Mouse (Mus musculus): ENCODE measurements around the gene Gm10073. TPM values are rescaled to one million over a fixed set of nuclear protein-coding genes. Genes with fewer than 3 reads are reported as not detected.
A peak's percentile ranks its signal among the peaks of the same experiment; 100 is the strongest.
"Not testable (repeated sequence)": the region's sequence is repeated elsewhere in the genome, so short reads cannot be mapped to it uniquely, and the experiment has no call there.

The Gm10073 gene
- polyA plus RNA-seq (2017; shearing (Covaris generic)), result 100 to 1,000 TPM in 1 of 3 experiments, 10 to 100 TPM in 2; 67.0 to 101 (median 94.0) TPM

- not testable (repeated sequence) for ATAC-seq
Measured at GRCm38 (mm10) chr8:106573168-106573567, at the start of gene Gm10073. Gene Gm10073, minus strand, starts transcription at chr8:106573461.

- ATAC-seq, result peak; percentile 88
Measured at GRCm38 (mm10) chr8:106623016-106623415, 49.8 kb upstream of the Gm10073 start.

GRCm38 (mm10) chr8:106620488-106620887 lies 47.2 kb upstream of the Gm10073 start:
- ATAC-seq, result no peak

- ATAC-seq, result no peak
Measured at GRCm38 (mm10) chr8:106619549-106620245, 46.4 kb upstream of the Gm10073 start.

DNA sequence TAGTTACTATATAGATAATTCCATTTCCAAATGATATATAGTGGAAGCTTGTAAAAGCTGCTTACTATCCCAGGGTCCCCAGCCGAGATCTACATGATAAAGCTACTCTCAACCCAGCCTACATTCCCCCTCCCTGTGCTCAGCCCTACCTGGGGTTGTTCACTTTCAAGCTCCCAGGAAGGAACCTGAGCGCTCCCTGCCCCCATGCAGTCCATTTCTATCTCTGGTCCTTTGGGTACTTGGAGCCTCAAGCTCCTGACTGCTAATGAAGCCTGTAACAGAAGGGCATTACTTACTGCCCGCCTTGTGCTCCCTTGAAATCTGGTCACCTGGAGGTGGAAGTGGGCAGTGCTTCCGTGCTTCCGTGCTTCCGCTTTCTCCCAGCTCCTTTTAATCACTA lies 45.1 kb upstream of the Gm10073 start:
- ATAC-seq, result no peak

- ATAC-seq, result no peak
Measured at GRCm38 (mm10) chr8:106617865-106618264, 44.6 kb upstream of the Gm10073 start.

GRCm38 (mm10) chr8:106617196-106617595 lies 43.9 kb upstream of the Gm10073 start:
- ATAC-seq, result no peak

DNA sequence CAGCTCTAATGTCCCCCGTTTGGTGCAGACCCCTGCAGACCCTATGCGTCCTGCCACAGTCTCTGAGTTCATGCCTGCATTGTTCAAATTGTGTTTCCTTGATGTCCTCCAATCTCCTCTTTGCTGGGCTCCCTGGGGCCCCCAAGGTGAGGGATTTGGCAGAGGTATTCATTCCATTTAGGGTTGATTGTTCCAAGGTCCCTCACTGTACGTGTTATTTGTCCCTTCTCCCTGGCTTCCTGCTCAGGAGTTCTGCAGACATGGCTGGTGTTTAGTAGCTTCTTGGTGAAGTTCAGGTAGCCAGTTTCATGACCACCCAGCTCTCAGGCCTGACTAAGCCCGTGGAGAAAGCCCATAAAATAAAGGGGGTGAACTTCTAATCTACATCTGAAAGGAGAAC lies 43.4 kb upstream of the Gm10073 start:
- ATAC-seq, result no peak

- ATAC-seq, result no peak
Measured at GRCm38 (mm10) chr8:106615661-106616299, 42.5 kb upstream of the Gm10073 start.

GRCm38 (mm10) chr8:106614704-106615103 lies 41.4 kb upstream of the Gm10073 start:
- ATAC-seq, result no peak

- no peak for ATAC-seq
Measured at GRCm38 (mm10) chr8:106612047-106612446, 38.8 kb upstream of the Gm10073 start.

DNA sequence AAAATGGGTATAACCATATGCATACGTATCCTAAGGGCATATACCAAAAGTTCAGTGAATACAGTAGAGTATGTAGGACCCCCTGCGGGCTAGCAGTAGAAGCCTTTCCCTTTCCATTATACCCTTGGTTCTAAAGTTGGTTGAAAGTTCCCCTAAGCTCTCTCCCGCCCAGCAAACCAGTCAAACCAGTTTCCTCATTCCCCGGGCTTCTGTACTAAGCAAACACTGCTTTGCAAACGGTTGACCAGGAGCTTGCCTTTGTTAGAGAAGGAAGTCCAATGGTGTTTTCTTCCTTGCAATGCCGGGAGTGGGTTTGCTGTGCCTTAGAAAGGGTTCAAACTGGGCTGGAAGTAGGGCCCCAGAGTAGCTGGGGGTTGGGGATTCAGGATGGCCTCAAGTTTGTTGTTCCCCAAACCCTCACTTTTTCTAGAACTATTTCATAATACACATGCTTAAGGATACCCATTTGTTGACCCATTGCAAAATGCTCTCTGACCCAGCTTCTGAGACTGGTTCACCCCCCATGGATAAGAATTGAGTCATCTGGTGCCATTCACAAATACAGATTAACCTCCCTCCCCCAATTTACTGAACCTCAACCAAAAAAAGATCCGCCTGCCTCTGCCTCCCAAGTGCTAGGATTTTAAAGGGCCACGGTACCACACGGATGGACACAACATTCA lies 37.8 kb upstream of the Gm10073 start:
- no peak for ATAC-seq

DNA sequence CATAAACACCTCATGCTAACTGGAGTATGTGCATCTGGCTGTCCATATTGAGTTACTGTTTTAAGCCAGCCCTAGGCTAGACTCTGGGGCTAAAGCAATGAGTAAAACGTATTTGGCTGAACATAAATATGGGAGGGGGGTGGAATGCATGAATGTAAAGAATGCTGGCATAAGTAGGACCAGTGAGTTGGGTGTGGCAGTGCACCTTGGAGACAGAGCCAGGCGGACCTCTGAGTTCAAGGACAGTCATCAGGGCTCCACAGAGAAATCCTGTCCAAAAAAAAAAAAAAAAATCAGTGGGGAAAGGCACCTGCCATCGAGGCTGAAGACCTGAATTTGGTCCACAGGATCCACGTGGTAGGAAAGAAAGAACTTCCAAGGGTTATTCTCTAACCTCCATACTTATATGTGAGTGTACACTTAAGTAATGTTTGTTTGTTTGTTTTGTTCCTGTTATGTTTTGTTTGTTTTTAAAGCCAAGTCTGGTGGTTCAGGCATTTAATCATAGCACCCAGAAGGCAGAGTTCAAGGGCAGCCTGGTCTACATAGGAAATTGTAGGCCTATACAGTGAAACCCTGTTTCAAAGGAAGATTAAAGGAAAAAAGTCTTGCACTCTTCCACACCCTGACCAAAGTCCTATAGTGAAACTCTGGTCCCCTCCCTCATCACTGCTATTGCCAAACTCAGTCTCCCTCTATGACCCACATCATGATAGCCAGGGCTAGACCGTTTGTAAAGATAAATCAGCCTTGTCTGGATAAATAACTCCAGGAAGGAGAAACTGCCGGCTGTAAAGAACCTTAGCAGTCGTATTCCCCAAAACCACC lies 36.0 kb upstream of the Gm10073 start:
- no peak for ATAC-seq

DNA sequence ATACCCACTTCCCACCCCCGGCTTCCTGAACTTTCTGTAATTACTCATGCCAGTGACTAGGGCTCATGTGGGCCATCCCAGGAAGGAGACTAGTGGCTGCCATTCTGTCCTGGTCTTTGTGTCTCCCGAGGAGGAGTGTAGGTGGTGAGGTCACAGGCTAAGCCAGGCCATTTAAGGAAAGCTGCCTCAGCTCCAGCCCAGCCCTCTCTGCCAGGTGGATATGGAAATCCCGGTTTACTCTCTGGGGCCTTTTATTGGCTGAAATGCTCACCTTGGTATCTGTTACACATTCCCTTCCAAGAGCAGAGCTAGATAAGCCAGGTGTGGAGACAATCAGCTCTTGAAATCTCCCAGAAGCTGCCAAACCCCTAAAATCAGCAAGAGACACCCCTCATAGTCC lies 35.2 kb upstream of the Gm10073 start:
- no peak for ATAC-seq

DNA sequence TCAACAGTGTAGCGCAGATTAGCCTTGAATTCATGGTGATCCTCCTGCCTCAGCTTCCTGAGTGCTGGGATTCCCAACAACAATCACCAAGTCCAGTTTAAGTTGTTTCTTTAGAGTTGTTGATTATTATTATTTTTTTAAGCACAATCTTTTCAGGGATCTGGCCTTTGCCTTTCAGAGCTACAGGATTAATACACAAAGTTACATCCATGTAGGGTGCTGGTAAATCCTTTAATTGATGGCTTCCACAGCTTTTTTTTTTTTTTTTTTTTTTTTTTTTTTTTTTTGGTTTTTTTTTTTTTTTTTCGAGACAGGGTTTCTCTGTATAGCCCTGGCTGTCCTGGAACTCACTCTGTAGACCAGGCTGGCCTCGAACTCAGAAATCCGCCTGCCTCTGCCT lies 34.5 kb upstream of the Gm10073 start:
- not testable (repeated sequence) for ATAC-seq

- no peak for ATAC-seq
Measured at GRCm38 (mm10) chr8:106606601-106607145, 33.4 kb upstream of the Gm10073 start.

DNA sequence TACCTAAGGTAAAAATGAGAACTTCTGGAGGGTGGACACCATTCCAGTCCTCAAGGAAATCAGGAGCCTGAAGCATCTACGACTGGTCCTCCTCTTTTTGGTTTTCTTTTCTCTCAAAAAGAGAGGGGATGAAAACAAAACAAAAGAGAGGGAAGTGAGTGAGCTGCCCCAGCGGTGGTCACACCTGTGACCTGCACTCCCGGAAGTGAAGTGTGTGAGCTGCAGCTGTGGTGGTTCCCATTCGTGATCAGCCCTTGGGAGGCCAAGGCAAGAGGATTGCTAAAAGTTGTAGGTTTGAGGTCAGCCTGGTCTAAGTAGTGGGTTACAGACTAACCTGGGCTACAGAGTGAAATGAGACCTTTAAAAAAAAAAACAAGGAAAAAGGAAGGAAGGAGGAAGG lies 32.9 kb upstream of the Gm10073 start:
- no peak for ATAC-seq

- ATAC-seq, result no peak
Measured at GRCm38 (mm10) chr8:106605657-106606056, 32.4 kb upstream of the Gm10073 start.

DNA sequence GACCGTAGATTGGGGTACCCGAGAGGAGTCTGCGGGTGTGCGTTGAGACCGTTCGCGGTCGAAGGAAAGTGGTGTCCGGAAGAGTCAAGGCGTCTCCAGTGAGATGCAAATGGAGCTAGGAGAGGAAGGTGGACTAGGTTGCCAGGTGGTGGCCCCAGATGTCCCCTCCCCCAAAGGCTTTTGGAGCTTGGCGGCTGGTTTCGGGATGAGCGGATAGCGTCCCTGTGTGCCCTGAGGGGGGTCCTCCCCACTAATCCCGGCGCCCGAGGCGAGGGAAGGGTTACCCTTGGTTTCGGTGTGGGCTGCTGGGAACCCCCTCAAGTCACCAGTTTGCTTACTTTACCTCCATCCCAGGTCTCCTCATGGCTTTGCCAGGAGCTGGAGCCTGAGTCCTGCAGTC lies 30.7 kb upstream of the Gm10073 start:
- ATAC-seq, result no peak

DNA sequence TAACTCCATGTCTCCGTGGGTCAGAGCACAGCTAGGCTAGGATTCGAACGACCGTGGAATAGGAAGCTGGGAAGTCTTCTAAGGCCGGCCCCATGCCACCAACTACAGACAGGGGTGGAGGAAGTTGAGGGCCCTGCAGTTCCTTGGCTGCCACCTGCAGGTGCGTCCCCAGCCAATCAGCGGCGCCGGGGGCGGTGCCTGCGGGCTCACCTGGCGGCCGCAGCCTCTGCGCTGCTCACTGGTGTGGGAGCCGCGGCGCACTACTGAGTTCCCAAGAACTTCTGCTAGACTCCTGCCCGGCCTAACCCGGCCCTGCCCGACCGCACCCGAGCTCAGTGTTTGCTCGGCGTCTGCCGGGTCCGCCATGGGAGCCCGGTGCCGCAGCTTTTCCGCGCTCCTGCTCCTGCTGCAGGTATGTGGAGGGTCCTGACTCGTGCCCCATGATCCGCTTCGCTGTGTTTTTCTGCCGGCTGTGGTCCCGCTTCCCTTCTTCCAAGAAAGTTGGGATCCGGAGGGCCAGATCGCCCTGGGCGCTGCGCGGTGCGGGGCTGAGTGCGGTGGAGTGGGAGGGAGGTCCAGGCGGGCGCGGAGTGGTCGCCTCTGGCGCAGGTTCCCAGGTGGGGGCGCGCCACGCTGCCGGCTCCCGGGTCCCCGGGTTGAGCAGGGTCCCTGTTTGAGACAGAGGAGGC lies 30.0 kb upstream of the Gm10073 start, which contains the start of gene Cdh1:
TSS of gene Cdh1 (plus strand) at position 221 of the 689 bp plus-strand sequence.
- peak; percentile 76 for ATAC-seq

- no peak for ATAC-seq
Measured at GRCm38 (mm10) chr8:106599265-106599979, 26.2 kb upstream of the Gm10073 start.
